Comparison of ENCODE assay signal across 8 mouse cellular contexts in the genomic region with DNA sequence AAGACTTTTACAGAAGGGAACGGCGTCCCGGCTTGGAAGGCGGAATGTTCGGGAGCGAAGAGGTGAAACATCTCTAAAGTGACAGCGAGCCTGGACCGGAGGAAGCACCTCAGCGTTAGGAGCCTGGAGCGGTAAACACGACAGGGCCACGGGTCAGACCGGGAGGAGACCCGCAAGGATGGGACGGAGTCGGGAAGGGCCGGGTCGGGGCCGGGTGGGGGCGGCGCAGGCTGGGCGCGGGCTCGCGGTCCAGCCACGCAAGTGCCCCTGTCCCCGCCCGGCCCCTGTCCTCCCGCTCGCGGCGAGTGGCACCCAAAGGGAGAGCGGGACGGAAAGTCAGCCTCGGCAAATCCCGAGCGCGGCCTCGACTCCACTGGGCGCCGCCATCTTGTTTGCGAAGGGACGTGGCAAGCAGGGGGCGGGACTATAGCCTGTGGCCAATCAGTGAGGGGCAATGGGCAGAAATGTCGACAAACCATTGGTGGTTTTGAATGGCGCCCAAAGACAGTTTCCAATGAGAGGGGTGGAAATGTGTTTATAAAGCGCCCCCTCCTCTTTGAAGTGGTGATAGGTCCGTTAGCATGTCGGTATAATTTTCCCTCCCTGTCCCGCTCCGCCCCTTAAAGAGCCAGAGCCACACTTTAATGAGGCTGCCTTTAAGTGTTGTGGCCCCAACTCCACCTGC. TPM values are rescaled to one million over a fixed set of nuclear protein-coding genes. Genes with fewer than 3 reads are reported as not detected.
DNase-seq lines count a peak whose midpoint lies in the region; ATAC-seq and TF ChIP-seq lines count a peak whose summit lies in the region.

A gene (minus strand): TSS at position 396 of the 685 bp plus-strand sequence.
A gene (minus strand): TSS at position 413 of the 685 bp plus-strand sequence.

- peak within 1 kb of the TSS; percentile 59 for H3K4me2 ChIP-seq in lung, postnatal 0 days (replicated peaks; ENCODE audit: low read depth, low read length)

- H3K36me3 ChIP-seq in hindbrain, embryonic 10.5 days, result peaks cover 28% of the 10 kb centered on the region
- no peaks in the 10 kb centered on the region for H3K36me3 ChIP-seq in lung, postnatal 0 days (ENCODE audit: insufficient read depth, low read length)

- DNase-seq in MN1 (ENCODE audit: low spot score), result peak; percentile 96
- peak; percentile 99 for DNase-seq in cerebellum, adult 9-10 months
- DNase-seq in hindbrain, embryonic 10.5 days (ENCODE audit: low spot score), result peak; percentile 96
- peak; percentile 98 for DNase-seq in layer of hippocampus, adult 9-11 months
- peak; percentile 99 for DNase-seq in lung, postnatal 0 days (ENCODE audit: low spot score)
- peak; percentile 88 for DNase-seq in ovary, postnatal 14 days (ENCODE audit: low spot score)
- peak; percentile 96 for DNase-seq in thymus, postnatal 14 days

- ATAC-seq in frontal cortex, adult (ENCODE audit: low TSS enrichment), result peak; percentile 97
- ATAC-seq in lung, postnatal 0 days, result peak; percentile 98

- no peak for TF ChIP-seq CTCF in lung, postnatal 0 days (IDR thresholded peaks at IDR 0.05)

- no peaks in the 10 kb centered on the region for H3K9me3 ChIP-seq in hindbrain, embryonic 10.5 days
- H3K9me3 ChIP-seq in lung, postnatal 0 days (ENCODE audit: low read length), result no peaks in the 10 kb centered on the region

- H3K4me3 ChIP-seq in hindbrain, embryonic 10.5 days, result peak within 1 kb of the TSS; percentile 71
- peak within 1 kb of the TSS; percentile 73 for H3K4me3 ChIP-seq in lung, postnatal 0 days (ENCODE audit: low read depth, low read length)

- H3K4me1 ChIP-seq in hindbrain, embryonic 10.5 days (replicated peaks), result peaks cover 36% of the 10 kb centered on the region
- H3K4me1 ChIP-seq in lung, postnatal 0 days (ENCODE audit: insufficient read depth, low read depth, low read length), result peaks cover 13% of the 10 kb centered on the region

- WGBS in hindbrain, embryonic 10.5 days, result under 1% methylated on average over 51 of the region's 51 CpGs
- WGBS in lung, postnatal 0 days, result 1% methylated on average over 37 of the region's 51 CpGs

- peak within 1 kb of the TSS; percentile 90 for H3K27ac ChIP-seq in hindbrain, embryonic 10.5 days
- H3K27ac ChIP-seq in lung, postnatal 0 days (ENCODE audit: low read length), result no peak within 1 kb of the TSS

- peak within 1 kb of the TSS; percentile 53 for H3K9ac ChIP-seq in lung, postnatal 0 days (replicated peaks; ENCODE audit: low read depth)

- no peaks in the 10 kb centered on the region for H3K27me3 ChIP-seq in hindbrain, embryonic 10.5 days (ENCODE audit: insufficient read depth, poor library complexity, severe bottlenecking)
- no peaks in the 10 kb centered on the region for H3K27me3 ChIP-seq in lung, postnatal 0 days (replicated peaks; ENCODE audit: insufficient read depth, low read length)

- TF ChIP-seq EP300 in lung, postnatal 0 days (IDR thresholded peaks at IDR 0.05), result no peak

RNA-seq across cellular contexts. Expression of the first gene that starts in this region (rescaled TPM):
- 0.22 and 0.75 TPM in 2 replicates for polyA plus RNA-seq in hindbrain, embryonic 10.5 days (2016; fragmentation: Nextera tagmentation; extraction: Ambion mirVana)
- 0.29 and 0.30 TPM in 2 replicates for polyA plus RNA-seq in lung, postnatal 0 days (2015; fragmentation: Nextera tagmentation; extraction: Ambion mirVana)

RNA-seq across cellular contexts. Expression of the second gene that starts in this region (rescaled TPM):
- polyA plus RNA-seq in hindbrain, embryonic 10.5 days (2016; fragmentation: Nextera tagmentation; extraction: Ambion mirVana), result 75.6 and 76.9 TPM in 2 replicates
- 18.8 and 19.0 TPM in 2 replicates for polyA plus RNA-seq in lung, postnatal 0 days (2015; fragmentation: Nextera tagmentation; extraction: Ambion mirVana)
